Mouse (Mus musculus): Measurements from ENCODE around the gene Park7. TPM values are rescaled to one million over a fixed set of nuclear protein-coding genes. Genes with fewer than 3 reads are reported as not detected.
A peak's percentile ranks its signal among the peaks of the same experiment; 100 is the strongest.
"Not testable (repeated sequence)": the region's sequence is repeated elsewhere in the genome, so short reads cannot be mapped to it uniquely, and the experiment has no call there.

The Park7 gene
- polyA plus RNA-seq, 1 experiment from 2014 or later, result 357 TPM

- Histone ChIP-seq H3K9me3 (no peaks in the 10 kb centered on the region), H3K4me3 (no peak overlapping the region), H3K27ac (replicated peaks) (no peak overlapping the region), H3K9ac (replicated peaks) (no peak overlapping the region), H3K4me2 (replicated peaks) (no peak overlapping the region), H3K36me3 (no peaks in the 10 kb centered on the region), H3K27me3 (no peaks in the 10 kb centered on the region), H3K4me1 (peaks cover 4% of the 10 kb centered on the region; the same call in 1 of the 2 replicates)
- 74% methylated on average over 13 of the region's 13 CpGs for WGBS
- ATAC-seq (ENCODE audit: low FRiP score, low read depth), result no peak
These were observed 24.3 kb downstream of the Park7 start for GRCm38 (mm10) chr4:150889955-150890315.

GRCm38 (mm10) chr4:150889273-150889954, 24.8 kb downstream of the Park7 start:
- Histone ChIP-seq H3K27me3 (no peaks in the 10 kb centered on the region), H3K27ac (replicated peaks) (no peak overlapping the region), H3K4me3 (no peak overlapping the region), H3K4me1 (peaks cover 4% of the 10 kb centered on the region; the same call in 1 of the 2 replicates), H3K9ac (replicated peaks) (no peak overlapping the region), H3K9me3 (no peaks in the 10 kb centered on the region), H3K4me2 (replicated peaks) (no peak overlapping the region), H3K36me3 (no peaks in the 10 kb centered on the region)
- ATAC-seq (ENCODE audit: low FRiP score, low read depth), result no peak
- 50% methylated on average over 20 of the region's 20 CpGs for whole genome bisulfite sequencing

GRCm38 (mm10) chr4:150888492-150888891, 25.7 kb downstream of the Park7 start:
- Histone ChIP-seq H3K27me3 (no peaks in the 10 kb centered on the region), H3K9ac (replicated peaks) (no peak overlapping the region), H3K4me3 (no peak overlapping the region), H3K36me3 (no peaks in the 10 kb centered on the region), H3K4me1 (peaks cover 4% of the 10 kb centered on the region; the same call in 1 of the 2 replicates), H3K9me3 (no peaks in the 10 kb centered on the region), H3K4me2 (replicated peaks) (no peak overlapping the region), H3K27ac (replicated peaks) (no peak overlapping the region)
- 69% methylated on average over 4 of the region's 4 CpGs for WGBS
- ATAC-seq (ENCODE audit: low FRiP score, low read depth), result no peak

- Histone ChIP-seq H3K9me3 (no peaks in the 10 kb centered on the region), H3K4me2 (replicated peaks) (no peak overlapping the region), H3K27me3 (no peaks in the 10 kb centered on the region), H3K9ac (replicated peaks) (no peak overlapping the region), H3K27ac (replicated peaks) (no peak overlapping the region), H3K36me3 (no peaks in the 10 kb centered on the region), H3K4me1 (peaks cover 4% of the 10 kb centered on the region; the same call in 1 of the 2 replicates), H3K4me3 (no peak overlapping the region)
- WGBS, result 71% methylated on average over 5 of the region's 5 CpGs
- no peak for ATAC-seq (ENCODE audit: low FRiP score, low read depth)
These were observed 26.3 kb downstream of the Park7 start for GRCm38 (mm10) chr4:150887903-150888302.

- H3K9ac ChIP-seq (replicated peaks), result no peak overlapping the region
- H3K27me3 ChIP-seq, result no peaks in the 10 kb centered on the region
- ATAC-seq (ENCODE audit: low FRiP score, low read depth), result no peak
- 84% methylated on average over 5 of the region's 5 CpGs for WGBS
- no peak overlapping the region for H3K27ac ChIP-seq (replicated peaks)
- peaks cover 25% of the 10 kb centered on the region for H3K9me3 ChIP-seq
- H3K4me1 ChIP-seq, result no peaks in the 10 kb centered on the region
- H3K4me3 ChIP-seq, result no peak overlapping the region
- H3K4me2 ChIP-seq (replicated peaks), result no peak overlapping the region
- H3K36me3 ChIP-seq, result no peaks in the 10 kb centered on the region
These were observed 31.6 kb downstream of the Park7 start for GRCm38 (mm10) chr4:150882632-150883031.

GRCm38 (mm10) chr4:150880364-150880763, 33.9 kb downstream of the Park7 start:
- Histone ChIP-seq H3K9ac (replicated peaks) (no peak overlapping the region), H3K9me3 (peaks cover 25% of the 10 kb centered on the region)
- 83% methylated on average over 5 of the region's 5 CpGs for WGBS

GRCm38 (mm10) chr4:150879631-150880030, 34.6 kb downstream of the Park7 start:
- H3K36me3 ChIP-seq, result no peaks in the 10 kb centered on the region
- no peak overlapping the region for H3K4me2 ChIP-seq (replicated peaks)
- peaks cover 25% of the 10 kb centered on the region for H3K9me3 ChIP-seq
- no peaks in the 10 kb centered on the region for H3K27me3 ChIP-seq
- H3K27ac ChIP-seq (replicated peaks), result no peak overlapping the region
- H3K9ac ChIP-seq (replicated peaks), result no peak overlapping the region
- no peak for ATAC-seq (ENCODE audit: low FRiP score, low read depth)
- WGBS, result 96% methylated on average over 22 of the region's 22 CpGs
- H3K4me1 ChIP-seq, result peaks cover 3% of the 10 kb centered on the region; the same call in 1 of the 2 replicates
- H3K4me3 ChIP-seq, result no peak overlapping the region

More at GRCm38 (mm10) chr4:150880364-150880763, 33.9 kb downstream of the Park7 start:
- peaks cover 3% of the 10 kb centered on the region; the same call in 1 of the 2 replicates for H3K4me1 ChIP-seq
- no peak overlapping the region for H3K4me2 ChIP-seq (replicated peaks)
- no peak for ATAC-seq (ENCODE audit: low FRiP score, low read depth)
- no peak overlapping the region for H3K27ac ChIP-seq (replicated peaks)
- no peaks in the 10 kb centered on the region for H3K27me3 ChIP-seq
- no peak overlapping the region for H3K4me3 ChIP-seq
- no peaks in the 10 kb centered on the region for H3K36me3 ChIP-seq

GRCm38 (mm10) chr4:150875393-150875792, 38.8 kb downstream of the Park7 start:
- no peaks in the 10 kb centered on the region for H3K27me3 ChIP-seq
- H3K4me3 ChIP-seq, result no peak overlapping the region
- no peak for ATAC-seq (ENCODE audit: low FRiP score, low read depth)
- no peaks in the 10 kb centered on the region for H3K36me3 ChIP-seq
- H3K9ac ChIP-seq (replicated peaks), result no peak overlapping the region
- H3K4me2 ChIP-seq (replicated peaks), result no peak overlapping the region
- H3K9me3 ChIP-seq, result peaks cover 24% of the 10 kb centered on the region
- WGBS, result 86% methylated on average over 10 of the region's 10 CpGs
- H3K27ac ChIP-seq (replicated peaks), result no peak overlapping the region
- peaks cover 15% of the 10 kb centered on the region for H3K4me1 ChIP-seq

- Histone ChIP-seq H3K4me1 (peaks cover 15% of the 10 kb centered on the region), H3K9me3 (peaks cover 14% of the 10 kb centered on the region)
- not testable (repeated sequence) for H3K27me3 ChIP-seq; ATAC-seq (ENCODE audit: low FRiP score, low read depth); H3K9ac ChIP-seq (replicated peaks); H3K36me3 ChIP-seq; H3K4me3 ChIP-seq; H3K4me2 ChIP-seq (replicated peaks); H3K27ac ChIP-seq (replicated peaks)
- WGBS, result 81% methylated on average over 4 of the region's 4 CpGs
These were observed 39.8 kb downstream of the Park7 start for GRCm38 (mm10) chr4:150874416-150874815.

GRCm38 (mm10) chr4:150872681-150873080, 41.6 kb downstream of the Park7 start:
- Histone ChIP-seq H3K36me3 (peaks cover 6% of the 10 kb centered on the region; the same call in 1 of the 2 replicates), H3K9ac (replicated peaks) (no peak overlapping the region), H3K9me3 (no peaks in the 10 kb centered on the region), H3K4me2 (replicated peaks) (no peak overlapping the region), H3K27me3 (no peaks in the 10 kb centered on the region), H3K4me1 (peaks cover 15% of the 10 kb centered on the region), H3K27ac (replicated peaks) (no peak overlapping the region), H3K4me3 (no peak overlapping the region)
- no peak for ATAC-seq (ENCODE audit: low FRiP score, low read depth)
- WGBS, result 90% methylated on average over 8 of the region's 8 CpGs

- no peaks in the 10 kb centered on the region for H3K9me3 ChIP-seq
- ATAC-seq (ENCODE audit: low FRiP score, low read depth), result no peak
- WGBS, result 60% methylated on average over 8 of the region's 9 CpGs
- no peak overlapping the region for H3K4me2 ChIP-seq (replicated peaks)
- no peak overlapping the region for H3K4me3 ChIP-seq
- no peaks in the 10 kb centered on the region for H3K27me3 ChIP-seq
- H3K36me3 ChIP-seq, result peaks cover 11% of the 10 kb centered on the region
- peak overlapping the region; percentile 15; the same call in 1 of the 2 replicates for H3K27ac ChIP-seq (replicated peaks)
- 0 out of 2 replicates have a peak overlapping the region, but pooled peaks have one; percentile 31 for H3K9ac ChIP-seq (replicated peaks)
- peaks cover 15% of the 10 kb centered on the region for H3K4me1 ChIP-seq
These were observed 42.0 kb downstream of the Park7 start for GRCm38 (mm10) chr4:150872139-150872651.

- H3K9me3 ChIP-seq, result no peaks in the 10 kb centered on the region
- no peak overlapping the region for H3K4me3 ChIP-seq
- peaks cover 18% of the 10 kb centered on the region for H3K36me3 ChIP-seq
- peak overlapping the region; percentile 35; the same call in 1 of the 2 replicates for H3K27ac ChIP-seq (replicated peaks)
- H3K4me2 ChIP-seq (replicated peaks), result no peak overlapping the region
- H3K4me1 ChIP-seq, result peaks cover 15% of the 10 kb centered on the region
- no peaks in the 10 kb centered on the region for H3K27me3 ChIP-seq
- 0 out of 2 replicates have a peak overlapping the region, but pooled peaks have one; percentile 31 for H3K9ac ChIP-seq (replicated peaks)
- WGBS, result 38% methylated on average over 10 of the region's 10 CpGs
- ATAC-seq (ENCODE audit: low FRiP score, low read depth), result no peak
These were observed 42.7 kb downstream of the Park7 start for GRCm38 (mm10) chr4:150871392-150872138.

All from midbrain, embryonic 12.5 days (tissue).